Mouse (Mus musculus) retina, adult 2 months (tissue): Measurements from ENCODE around the gene Sh2b2.

Source experiments
- DNase-seq: peaks from one replicate; pipeline ENCODE4 v3.0.0-alpha.2; 2012; ENCODE audit warnings: low read depth, low spot score

The Sh2b2 gene

DNA sequence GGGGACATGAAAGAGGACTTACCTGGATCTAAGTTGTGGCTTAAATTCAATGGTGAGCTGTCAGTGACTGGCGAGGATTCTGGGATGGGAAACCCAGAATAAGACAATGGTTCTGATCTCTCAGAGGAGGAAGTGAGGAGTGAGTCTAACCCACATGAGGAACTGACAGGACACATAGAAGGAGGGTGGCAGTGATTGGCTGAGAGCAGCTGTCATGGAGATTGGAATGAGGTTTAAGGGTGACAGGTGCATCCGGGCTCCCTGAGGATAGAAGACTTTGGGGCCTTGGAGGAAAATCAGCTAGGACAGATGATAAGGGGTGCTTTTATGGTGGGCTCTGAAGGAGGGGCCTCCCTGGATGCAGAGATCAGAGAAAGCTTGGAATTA lies at the start of gene Sh2b2:
Gene Sh2b2 (minus strand): TSS at position 105 of the 387 bp plus-strand sequence.
- DNase-seq, result no peak

- DNase-seq, result no peak
Measured at GRCm38 (mm10) chr5:136292971-136293418, 46.6 kb upstream of the Sh2b2 start.

- DNase-seq, result no peak
Measured at GRCm38 (mm10) chr5:136292361-136292760, 46.0 kb upstream of the Sh2b2 start.

GRCm38 (mm10) chr5:136291562-136291961 lies 45.2 kb upstream of the Sh2b2 start:
- no peak for DNase-seq

DNA sequence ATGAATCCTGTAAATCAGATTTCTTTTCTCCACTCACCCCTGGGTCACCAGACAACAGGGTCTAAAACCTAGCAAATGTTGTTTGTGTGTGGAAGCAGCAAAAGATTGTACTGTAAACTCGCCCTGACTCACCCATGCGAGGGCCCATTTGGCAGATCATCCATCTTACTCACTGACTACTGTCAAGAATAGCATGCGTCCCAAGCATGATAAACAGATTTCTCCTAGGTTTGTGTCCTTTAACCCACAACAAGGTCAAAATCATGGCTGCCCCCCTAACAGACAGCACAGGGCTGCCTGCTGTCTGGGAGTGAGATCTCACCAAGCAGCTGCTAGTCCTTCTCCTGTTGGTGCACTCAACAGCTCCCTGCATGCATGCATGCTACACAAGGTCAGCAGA lies 43.4 kb upstream of the Sh2b2 start:
- DNase-seq, result no peak

GRCm38 (mm10) chr5:136288351-136289081 lies 42.2 kb upstream of the Sh2b2 start:
- no peak for DNase-seq

DNA sequence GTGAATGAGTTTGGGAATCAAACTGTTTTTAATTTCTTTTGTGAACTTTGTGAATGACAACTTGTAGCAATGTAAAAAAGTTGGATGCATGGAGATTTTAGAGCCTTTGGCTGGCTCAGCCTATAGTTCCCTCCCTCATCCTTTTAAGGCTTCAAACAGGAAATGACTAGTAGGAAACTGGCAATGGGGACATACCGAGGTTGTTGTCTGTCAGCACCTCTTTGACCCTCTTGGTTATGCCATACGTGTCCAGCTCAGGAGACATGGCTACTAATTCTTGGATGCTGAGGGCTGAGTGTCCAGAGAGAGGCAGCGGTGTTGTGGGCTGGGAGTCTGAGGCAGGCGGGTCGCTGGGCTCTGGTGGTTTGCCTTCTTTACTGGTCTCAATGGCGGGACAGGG lies 40.2 kb upstream of the Sh2b2 start:
- no peak for DNase-seq

GRCm38 (mm10) chr5:136285106-136285505 lies 38.8 kb upstream of the Sh2b2 start:
- no peak for DNase-seq

- DNase-seq, result no peak
Measured at GRCm38 (mm10) chr5:136281351-136281750, 35.0 kb upstream of the Sh2b2 start.

- no peak for DNase-seq
Measured at GRCm38 (mm10) chr5:136274739-136275138, 28.4 kb upstream of the Sh2b2 start.

DNA sequence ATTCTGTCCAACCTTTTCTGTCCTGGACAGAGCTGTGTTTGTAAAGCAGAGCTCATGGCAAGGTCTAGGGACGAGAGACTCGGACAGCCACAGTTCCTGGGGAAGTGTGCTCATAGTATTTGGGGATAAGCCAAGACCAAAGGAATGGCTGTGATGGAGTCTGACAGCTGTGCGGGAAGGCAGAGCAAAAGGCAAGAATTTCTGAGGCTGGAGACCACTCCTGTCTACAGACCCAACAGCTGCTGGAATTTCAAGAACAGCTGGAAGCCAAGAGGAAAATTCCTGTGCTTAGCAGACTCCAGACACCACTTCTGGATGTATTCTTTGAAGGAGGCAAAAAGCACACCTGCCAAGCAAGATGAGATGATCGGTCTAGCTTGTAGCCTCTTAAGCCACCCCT lies 23.6 kb upstream of the Sh2b2 start:
- DNase-seq, result no peak

DNA sequence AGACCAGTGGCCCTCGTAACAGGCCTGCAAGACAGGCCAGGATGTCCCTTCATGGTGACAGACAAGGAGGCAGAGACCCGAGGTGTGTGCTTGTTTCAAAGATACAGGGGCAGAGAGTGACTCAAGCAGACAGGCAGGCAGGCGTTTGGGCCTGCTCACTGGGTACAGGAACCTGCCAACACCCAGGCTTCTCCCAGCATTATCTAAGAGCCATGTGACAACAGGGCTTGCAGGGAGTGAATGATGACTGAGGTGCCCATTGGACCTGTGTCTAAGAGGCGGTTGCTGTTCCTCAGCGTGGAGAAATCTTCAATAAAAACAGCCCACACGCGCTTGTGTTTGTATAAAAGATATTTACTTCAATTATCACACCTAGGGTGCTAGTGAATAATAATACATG lies 19.7 kb upstream of the Sh2b2 start:
- no peak for DNase-seq

- DNase-seq, result no peak
Measured at GRCm38 (mm10) chr5:136263342-136263741, 17.0 kb upstream of the Sh2b2 start.

- DNase-seq, result no peak
Measured at GRCm38 (mm10) chr5:136258919-136259318, 12.6 kb upstream of the Sh2b2 start.

DNA sequence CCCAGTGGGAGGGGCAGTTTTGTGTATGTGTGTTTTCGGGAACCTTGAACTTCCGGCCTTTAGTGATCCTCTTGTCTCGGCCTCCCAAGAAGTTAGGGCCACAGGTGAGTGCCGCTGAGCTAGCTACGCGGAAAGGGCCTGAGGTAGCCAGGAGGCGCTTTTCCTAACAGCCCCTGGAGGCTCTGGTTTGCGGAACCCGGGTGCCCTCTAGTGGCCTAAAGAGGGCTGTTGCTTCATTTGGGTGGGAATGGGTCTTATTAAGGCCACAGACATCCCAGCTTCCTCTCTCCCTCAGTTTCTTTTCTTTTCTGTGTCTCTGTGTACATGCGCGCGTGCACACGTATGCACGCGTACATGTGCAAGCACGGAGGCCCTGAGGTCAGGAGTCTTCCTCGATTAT lies 6.5 kb upstream of the Sh2b2 start:
- peak; percentile 53 for DNase-seq

DNA sequence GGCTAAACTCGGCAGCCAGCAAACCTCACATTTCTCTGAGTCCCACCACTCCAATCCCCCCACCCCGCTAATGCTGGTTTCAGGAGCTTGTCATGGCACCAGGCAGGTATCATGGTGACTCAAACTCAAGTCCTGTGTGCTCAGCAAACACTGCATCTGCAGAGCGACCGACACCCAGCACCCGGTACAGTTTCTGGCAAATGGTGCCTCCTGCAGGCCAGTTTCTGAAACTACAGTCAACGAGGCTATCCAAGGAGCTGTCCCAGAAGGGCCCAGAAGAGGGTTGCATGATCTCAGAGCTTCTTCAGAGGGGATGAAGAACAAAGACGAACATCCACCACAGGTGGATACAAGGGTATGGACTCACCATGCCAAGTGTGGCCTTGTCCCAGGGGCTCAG lies 4.6 kb upstream of the Sh2b2 start:
- DNase-seq, result no peak

DNA sequence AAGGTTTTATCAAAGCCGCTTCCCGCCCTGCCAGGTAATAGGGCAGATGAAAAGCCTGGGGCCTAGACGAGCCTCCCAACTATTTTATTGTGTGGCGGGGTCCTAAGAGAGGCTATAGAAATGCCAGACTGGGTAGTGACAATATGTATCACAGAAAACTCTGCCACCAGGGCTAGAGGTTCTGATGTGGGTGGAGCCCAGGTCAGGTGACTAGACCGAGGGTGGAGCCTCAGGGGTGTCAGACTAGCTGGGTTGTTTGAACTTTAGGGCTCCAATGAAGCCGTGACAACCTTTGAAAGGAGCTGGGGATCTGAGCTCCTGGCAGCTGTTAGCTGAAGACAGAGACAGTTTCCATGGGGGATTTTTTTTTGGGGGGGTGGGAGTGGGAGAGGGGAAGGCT lies 2.1 kb upstream of the Sh2b2 start:
- no peak for DNase-seq

DNA sequence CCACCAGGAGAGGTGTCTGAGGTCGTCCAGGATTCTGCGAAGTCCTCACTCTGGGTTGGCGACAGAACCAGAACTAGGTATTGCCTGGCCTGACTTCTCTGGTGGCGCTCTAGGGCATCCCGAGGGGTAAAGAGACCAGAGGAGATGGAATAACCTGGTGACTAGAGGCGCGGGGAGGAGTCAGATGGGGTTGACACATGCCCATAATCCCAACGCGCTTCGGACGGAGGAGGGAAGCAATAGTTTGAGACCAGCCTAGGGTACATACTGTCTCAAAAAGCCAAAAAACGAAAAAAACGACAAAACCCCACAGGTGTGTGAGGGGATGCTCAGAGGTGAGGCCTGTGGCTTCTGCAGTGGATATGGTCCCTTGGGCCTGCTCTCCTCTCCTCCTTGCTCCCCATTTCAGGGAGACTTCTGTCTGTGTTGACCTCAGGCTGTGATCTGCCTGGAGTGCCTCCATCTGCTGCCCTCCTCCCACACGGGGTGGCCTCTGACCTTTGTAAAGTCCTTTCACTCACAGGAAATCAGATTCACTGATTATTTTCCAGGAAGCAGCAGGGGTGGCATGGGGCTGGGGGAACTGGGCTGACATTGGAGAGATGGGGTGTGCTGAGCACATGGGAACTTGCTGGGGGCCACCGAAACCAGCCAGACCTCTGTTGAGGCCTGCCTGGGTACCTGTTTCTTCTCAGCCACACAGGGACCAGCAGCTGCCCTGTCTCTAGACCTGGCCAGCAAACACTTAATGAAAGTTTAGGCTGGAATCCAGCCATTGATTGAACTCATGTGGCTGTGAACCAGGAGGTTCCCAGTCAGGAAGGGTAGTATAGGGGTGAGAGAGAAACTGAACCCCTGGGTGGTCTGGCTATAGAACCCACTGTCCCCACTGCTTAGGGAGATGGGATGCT lies 560 bp downstream of the Sh2b2 start:
- DNase-seq, result no peak

DNA sequence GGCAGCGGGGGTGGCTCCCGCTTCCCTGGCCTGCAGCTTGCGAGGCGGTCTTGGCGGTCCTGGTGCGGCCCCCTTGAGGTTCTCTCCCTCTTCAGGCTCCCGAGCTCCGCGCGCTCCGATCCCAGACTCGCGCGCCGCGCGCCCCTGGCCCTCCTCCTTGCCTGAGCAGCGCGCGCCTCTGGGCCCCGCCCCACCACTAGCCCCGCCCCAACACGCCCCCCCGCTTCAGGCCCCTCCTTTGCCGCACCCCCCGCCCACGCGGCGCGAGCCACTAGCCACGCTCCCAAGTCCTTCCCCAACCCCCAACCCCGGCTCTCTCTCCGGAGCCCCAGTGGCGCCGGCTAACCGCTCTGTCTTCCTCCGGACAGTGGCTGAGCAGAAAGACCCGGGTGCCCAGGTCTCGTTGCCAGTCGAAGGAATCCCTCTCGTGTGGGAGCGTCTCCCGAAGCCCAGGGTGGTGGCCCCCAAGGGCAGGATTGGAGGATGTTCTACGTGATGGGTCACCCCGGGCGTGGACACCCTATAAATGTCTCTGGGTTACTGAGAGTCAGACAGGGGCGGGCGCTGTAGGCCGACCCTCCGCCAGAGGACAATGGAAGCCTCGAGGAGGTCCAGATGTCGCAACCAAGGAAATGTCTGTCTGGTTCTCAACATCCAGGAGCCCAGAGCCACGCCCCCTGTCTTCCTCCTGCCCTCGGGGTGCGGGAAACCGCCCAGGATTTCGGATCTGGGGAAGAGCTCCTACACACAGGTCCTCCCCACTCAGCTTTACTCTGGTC lies 1.4 kb downstream of the Sh2b2 start:
- DNase-seq, result no peak

DNA sequence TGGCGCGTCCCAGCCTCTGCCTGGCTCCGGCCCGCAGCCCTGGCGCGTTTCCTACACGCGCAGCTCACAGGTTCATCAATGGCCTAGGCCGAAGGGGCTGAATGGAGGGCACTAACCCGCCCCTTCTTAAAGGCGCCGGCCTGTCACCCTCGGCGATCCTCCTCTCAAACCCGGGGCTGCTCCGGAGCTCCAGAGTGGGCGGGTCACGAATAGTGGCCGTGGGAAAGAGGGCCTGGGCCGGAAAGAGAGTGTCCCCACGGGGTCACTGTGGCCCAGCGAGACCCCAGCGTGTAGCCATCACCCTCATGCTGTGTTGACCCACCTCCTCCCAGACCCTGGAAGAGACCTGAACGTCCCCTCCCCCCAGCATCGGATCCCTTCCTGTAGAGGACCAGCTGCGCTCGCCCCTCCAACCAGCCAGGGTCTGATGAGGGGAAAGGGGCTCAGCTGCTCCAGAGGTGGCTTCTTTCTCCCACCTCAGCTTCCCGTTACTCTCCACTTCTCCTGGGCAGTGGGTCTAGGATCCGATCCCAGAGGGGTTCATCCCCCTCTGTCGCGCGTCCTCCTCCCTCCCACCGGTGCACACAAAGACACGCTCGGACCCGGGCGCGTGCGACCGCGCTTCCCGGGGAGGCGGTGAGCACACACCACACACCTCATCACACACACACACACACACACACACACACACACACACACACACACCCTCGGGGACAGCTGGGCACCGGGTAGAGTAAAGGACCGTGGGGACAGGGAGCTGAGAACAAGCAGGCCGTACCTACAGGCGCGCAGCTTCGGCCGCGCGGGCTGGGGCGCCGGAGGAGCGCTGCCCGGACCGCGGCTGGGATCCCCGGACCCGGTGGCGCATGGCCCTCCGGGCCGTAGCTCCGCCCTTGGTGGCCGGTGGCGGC lies 2.2 kb downstream of the Sh2b2 start:
- no peak for DNase-seq

DNA sequence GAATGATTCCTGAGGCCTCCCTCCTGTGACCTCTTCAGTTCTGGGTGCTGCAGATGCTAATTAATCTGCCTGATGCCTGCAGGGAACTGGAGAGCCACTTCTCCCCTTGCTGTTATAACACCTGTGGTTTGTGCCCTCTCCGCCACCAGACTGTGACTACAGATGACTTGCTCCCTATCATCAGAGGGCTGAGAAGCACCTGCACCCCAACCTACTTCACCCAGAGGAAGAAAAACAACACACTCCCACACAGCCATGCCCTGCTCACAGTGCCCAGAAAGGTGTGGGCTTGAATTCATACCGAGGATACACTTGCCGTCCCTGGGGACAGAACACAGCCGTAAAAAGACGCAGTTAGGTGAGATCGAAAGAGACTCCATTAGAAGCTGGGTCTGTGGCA lies 5.2 kb downstream of the Sh2b2 start:
- no peak for DNase-seq
